Mouse (Mus musculus) E14TG2a.4 (cell line): Measurements from ENCODE around the gene Vps13d.

ENCODE experiments used
- CTCF ChIP-seq: conservative IDR thresholded peaks from 2 replicates; pipeline ENCODE4 v1.5.1; 2014; ENCODE audit warnings: low read length
- NANOG ChIP-seq: IDR thresholded peaks from 2 replicates; pipeline ENCODE4 v1.6.1; 2014; ENCODE audit warnings: borderline replicate concordance, low read length, mixed read lengths

DNA sequence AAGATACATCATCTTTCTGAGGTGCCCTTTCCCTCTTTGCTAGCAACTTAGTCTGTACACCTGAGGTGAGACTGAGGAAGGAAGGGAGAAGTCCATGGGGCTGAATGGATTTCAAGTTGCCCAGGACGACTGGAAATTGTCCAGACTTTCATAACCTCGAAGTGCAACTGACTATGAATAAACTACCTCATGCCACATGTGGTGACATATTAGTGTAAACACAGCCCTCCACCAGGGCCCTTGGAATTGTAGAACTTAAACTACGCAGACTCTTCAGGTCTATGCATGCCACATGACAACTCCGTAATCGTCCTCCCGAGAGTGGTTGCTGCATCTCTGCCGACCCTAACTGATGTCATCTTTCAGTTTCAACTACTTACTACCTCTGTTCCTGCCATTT lies 122.9 kb downstream of the Vps13d start:
- no peak for TF ChIP-seq CTCF
- TF ChIP-seq NANOG, result no peak
